Mouse (Mus musculus) c-Kit-positive CD71-positive TER-119-positive erythroid progenitor cells, embryonic 14.5 days (primary cell): ENCODE results near the gene Prkcg.
"Not testable (repeated sequence)": the region's sequence is repeated elsewhere in the genome, so short reads cannot be mapped to it uniquely, and the experiment has no call there.

ENCODE experiments used
- DNase-seq: peaks from one replicate; pipeline ENCODE4 v3.0.0-alpha.2; 2013; ENCODE audit warnings: low spot score

Gene Prkcg

GRCm38 (mm10) chr7:3290257-3291033, 1.5 kb downstream of the Prkcg start:
- peak; percentile 77 for DNase-seq

DNA sequence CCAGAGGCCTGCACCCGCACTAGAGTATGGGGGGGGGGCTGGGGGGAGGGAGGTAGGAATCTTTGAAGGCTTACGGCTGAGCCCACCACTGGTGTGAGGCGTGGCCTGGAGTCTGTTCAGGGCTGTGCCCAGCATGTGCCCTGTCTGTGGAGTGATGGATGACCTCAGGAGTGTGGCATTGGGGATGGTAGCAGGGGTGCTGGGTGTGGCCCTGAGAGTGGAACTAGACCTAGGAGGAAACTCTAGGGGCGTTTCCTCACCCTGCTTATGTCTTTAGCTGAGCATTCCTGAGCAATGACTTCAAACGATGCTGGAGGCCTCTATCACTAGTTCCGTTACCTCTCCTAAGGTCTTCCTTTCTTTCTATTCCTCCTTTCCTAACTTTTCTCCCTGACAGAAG, 2.2 kb downstream of the Prkcg start:
- no peak for DNase-seq

DNA sequence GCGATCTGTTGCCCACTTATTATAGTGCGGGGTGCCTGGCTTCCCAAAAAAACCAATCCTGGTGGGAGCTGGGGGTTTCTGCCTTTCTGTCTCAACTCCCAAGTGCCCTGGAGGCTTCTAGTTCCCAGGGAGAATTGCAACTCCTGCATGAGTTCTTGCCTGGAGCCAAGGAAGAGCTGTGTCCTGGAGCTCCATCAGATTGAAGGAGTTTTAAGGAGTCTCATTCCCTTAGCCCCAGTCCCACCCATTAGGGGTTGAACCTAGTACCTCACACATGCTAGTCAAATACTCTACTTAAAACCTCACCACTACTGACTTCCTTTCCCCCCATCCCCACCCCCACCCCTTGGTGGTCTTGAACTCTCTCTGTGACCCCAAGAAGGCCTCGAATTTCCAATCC, 2.8 kb downstream of the Prkcg start:
- DNase-seq: no peak

DNA sequence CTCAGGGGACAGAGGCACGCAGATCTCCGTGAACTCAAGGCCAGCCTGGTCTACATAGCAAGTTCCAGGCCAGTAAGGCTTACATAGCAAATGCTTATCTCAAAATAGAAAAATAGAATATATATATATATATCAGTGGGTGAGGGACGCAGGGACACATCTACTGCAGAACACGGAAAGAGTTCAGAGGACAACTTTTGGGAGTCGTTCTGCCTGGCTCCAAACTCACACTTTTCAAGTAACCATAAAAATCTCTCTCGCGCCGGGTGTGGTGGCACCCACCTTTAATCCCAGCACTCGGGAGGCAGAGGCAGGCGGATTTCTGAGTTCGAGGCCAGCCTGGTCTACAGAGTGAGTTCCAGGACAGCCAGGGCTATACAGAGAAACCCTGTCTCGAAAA, 3.3 kb downstream of the Prkcg start:
- DNase-seq: not testable (repeated sequence)

DNA sequence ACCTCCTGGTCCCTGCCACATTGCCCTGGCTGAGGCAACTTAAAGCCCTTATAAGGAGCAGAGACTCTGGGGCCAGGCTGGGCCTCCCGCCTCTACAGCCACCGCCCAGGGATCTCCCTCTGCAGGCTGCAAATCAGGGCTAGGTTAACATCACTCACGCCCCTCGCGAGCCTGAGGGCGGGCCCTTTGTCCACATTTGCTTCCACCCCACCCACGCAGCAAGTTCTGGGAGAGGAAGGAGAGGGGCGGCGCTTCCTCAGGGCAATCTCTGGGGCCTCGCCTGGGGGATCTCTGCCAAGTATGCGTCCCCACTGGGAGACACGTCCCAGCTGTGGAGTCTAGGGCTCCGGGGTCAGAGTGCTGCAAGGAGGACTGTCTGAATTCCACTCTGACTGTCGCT, 3.8 kb downstream of the Prkcg start:
- peak; percentile 44 for DNase-seq

- no peak for DNase-seq
These were observed 5.8 kb downstream of the Prkcg start for GRCm38 (mm10) chr7:3294794-3295193.

GRCm38 (mm10) chr7:3295321-3296110, 6.5 kb downstream of the Prkcg start:
- no peak for DNase-seq

GRCm38 (mm10) chr7:3296711-3297110, 7.7 kb downstream of the Prkcg start:
- no peak for DNase-seq

- no peak for DNase-seq
These were observed 11.1 kb downstream of the Prkcg start for GRCm38 (mm10) chr7:3299941-3300617.

GRCm38 (mm10) chr7:3300891-3301627, 12.1 kb downstream of the Prkcg start:
- DNase-seq: no peak

DNA sequence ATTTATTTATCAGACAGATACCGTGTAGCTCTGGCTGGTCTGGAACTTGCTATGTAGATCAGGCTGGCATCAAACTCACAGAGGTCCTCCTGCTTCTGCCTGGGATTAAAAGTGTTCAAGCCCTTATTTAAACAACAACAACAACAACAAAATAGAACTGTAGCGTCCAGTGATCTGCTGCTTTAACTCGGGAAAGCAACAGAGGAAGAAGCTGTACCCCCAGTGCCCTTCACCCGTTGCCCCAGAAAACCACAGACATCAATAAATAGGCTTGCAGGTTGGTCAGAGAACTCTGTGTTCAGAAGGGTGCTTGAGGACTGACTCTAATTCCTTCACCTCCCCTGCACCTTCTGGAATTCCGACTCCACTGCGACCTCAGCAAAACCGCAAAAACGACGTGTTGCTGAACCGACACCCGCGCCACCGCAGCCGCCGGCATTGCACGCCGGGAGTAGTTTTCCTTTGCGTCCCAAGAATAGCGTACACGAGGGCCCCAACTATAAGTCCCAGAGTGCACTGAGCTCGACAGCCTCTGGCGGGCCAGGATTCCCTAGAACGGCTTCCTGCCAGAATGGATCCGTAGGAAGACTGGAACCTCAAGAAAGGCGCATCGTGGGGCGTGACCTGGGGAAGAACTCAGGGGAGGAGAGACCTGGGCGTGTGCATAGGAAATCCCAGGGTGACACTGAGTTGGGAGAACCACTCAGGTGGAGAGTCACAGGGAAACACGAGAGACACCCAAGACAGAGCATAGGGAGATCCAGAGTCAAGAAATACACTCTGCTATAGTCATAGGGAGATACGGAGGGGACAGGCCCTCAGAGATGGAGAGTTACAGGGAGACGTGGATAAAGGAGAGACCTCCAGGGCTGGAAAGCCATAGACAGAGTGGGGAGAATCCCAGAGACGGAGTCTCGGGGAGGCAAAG, 12.9 kb downstream of the Prkcg start:
- DNase-seq: no peak

GRCm38 (mm10) chr7:3302556-3303275, 13.7 kb downstream of the Prkcg start:
- no peak for DNase-seq

DNA sequence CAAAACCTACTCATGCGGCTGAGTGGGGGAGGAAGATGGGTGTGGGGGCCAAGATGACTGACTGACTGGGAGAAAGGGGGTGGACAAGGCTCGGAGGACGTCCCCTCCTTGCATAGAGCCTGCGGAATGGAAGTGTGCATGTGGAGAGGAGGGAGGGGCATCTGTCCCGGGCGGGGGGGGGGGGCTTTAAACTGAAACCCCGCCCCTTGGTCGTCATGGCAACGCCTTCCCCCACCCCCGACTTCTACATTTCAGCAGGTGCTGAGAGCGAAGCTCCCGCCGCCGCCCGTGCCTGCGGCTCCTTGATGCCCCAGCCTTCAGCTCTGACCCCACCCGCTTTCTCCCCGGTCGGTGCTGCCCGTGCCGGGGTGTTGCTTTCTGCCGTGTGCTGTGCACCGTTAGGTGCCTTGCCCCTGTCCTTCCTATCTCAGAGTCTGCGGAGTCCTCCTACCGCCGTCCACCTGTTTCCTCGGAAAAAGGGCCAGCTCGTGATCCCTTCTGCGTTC, 14.3 kb downstream of the Prkcg start:
- no peak for DNase-seq

GRCm38 (mm10) chr7:3303789-3304188, 14.8 kb downstream of the Prkcg start:
- no peak for DNase-seq

DNA sequence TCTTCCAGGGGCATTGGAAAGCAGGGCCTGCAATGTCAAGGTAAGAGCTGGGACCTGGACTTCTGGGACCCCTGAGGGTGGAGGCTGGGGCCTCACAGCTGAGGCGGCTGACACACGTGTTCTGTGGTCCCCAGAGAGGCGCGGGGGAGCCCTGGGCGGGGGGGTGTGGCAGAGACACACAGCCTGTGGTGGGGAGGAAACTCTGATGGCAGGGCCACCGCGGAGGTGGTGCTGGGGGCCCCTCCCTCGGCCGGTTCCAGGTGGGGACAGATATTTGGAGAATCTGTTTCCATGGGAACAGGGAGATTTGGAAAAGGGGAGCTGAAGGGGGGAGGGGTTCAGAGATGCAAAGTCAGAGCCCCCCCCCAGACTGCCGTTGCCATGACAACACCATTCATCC, 15.3 kb downstream of the Prkcg start:
- no peak for DNase-seq

- DNase-seq: no peak
These were observed 17.4 kb downstream of the Prkcg start for GRCm38 (mm10) chr7:3306400-3306799.

GRCm38 (mm10) chr7:3308646-3309045, 19.7 kb downstream of the Prkcg start:
- no peak for DNase-seq

- no peak for DNase-seq
These were observed 21.3 kb downstream of the Prkcg start for GRCm38 (mm10) chr7:3310233-3310632.

DNA sequence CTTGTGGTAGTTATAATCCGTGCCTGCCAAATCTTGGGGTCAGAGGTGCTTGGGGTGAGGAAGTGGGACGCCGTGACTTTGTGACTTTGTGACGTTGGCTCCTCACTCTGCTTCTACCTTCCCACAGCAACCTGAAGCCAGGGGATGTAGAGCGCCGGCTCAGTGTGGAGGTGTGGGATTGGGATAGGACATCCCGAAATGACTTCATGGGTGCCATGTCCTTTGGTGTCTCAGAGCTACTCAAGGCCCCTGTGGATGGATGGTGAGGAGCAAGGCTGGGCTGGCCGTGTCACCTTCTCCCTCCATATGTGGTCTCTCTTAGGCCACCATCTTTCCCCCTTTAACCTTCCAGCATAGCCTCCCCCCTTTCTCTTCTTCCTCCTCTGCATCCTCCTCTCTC, 24.6 kb downstream of the Prkcg start:
- no peak for DNase-seq

DNA sequence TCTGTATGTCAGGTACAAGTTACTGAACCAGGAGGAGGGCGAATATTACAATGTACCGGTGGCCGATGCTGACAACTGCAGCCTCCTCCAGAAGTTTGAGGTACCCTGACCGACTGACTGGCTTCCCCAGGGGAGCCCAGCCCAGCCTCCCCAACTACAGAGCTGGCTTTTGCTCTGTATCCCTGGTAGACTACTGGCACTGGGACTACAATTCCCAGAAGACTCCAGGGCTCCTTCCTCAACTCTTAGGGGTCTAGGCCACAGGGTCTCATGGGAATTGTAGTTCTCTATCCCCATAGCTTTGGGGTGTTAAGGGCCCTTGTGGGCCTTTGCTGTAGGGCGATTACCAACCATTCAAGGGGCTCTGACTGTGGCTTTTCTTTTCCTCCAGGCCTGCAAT, 25.1 kb downstream of the Prkcg start:
- DNase-seq: no peak
